Mouse (Mus musculus) neutrophil, adult 5-6 weeks (primary cell): Measurements from ENCODE around the gene Abcd1. TPM values are rescaled to one million over a fixed set of nuclear protein-coding genes. Genes with fewer than 3 reads are reported as not detected.

Experiments used
- ATAC-seq: fragments of 151-379, 151-347 bp; 2 replicates; pipeline ENCODE4 v1.8.0; 2017; ENCODE audit warnings: mild to moderate bottlenecking, moderate TSS enrichment; ENCODE audit not compliant: insufficient number of reproducible peaks, poor library complexity, low FRiP score, severe bottlenecking; ENCODE audit errors: extremely low read depth
- total RNA-seq: library from RNA; stranded (forward); fragments of 200-1000 nt; gene quantifications from 2 replicates; pipeline ENCODE4 v1.2.3, GENCODE M21; 2017

The Abcd1 gene
- total RNA-seq, result 29.6 and 31.7 TPM in 2 replicates

DNA sequence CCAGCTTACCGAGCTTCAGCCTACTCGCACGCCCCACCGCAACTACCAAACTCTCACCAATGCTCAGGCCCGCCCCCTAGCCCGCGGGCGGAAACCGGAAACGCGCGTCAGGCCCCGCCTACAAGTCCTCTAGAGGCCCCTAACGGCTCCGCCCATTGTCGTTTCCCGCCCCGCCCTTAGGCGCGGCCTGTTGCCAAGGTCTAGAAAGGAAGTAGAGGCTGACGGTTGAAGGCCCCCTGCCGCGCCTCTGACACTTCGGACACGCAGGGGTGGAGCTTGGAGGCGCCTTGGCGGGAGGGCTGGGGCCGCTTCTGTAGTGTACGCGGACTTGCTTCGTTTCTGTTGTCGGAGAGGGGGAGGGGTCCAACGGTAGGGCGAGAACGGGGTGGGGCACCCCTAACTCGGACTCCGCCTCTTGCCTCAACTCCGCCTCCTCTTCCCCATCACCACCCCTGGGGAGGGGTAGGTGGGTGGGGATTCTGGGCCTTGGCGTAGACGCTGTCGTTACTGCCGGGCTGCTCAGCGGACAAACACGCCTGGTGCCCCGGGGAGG lies at the start of gene Abcd1, which contains the start of gene Bcap31:
TSS of gene Abcd1 (plus strand) at position 489 of the 553 bp plus-strand sequence.
TSS of gene Bcap31 (minus strand) at position 67 of the 553 bp plus-strand sequence.
- ATAC-seq, result peak; percentile 82

DNA sequence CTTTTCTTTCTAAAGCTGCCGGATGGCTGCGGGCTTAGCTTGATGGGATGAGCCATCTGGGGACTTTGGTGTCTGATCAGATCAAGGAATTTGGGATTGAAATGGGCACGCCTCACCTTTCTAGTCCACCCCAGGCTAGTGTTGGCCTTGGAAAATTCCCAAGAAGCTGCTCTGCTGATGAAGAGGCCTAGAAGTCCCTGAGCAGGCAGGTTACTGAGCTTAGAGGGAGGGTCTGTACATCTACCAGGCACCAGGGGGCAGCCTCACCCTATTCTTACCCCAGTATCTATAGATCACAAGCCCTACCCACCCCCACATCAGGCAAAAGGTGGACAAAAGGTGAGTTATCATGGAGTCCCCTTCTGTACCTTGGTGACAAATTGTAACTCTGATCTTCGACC lies 44.4 kb upstream of the Abcd1 start:
- peak; percentile 74; the same call in 1 of the 2 replicates for ATAC-seq

GRCm38 (mm10) chrX:73672879-73673618 lies 43.3 kb upstream of the Abcd1 start, which contains the start of gene Slc6a8:
Slc6a8 (plus strand) TSS chrX:73673150.
- no peak for ATAC-seq

GRCm38 (mm10) chrX:73673619-73673967 lies 42.8 kb upstream of the Abcd1 start:
- no peak for ATAC-seq

DNA sequence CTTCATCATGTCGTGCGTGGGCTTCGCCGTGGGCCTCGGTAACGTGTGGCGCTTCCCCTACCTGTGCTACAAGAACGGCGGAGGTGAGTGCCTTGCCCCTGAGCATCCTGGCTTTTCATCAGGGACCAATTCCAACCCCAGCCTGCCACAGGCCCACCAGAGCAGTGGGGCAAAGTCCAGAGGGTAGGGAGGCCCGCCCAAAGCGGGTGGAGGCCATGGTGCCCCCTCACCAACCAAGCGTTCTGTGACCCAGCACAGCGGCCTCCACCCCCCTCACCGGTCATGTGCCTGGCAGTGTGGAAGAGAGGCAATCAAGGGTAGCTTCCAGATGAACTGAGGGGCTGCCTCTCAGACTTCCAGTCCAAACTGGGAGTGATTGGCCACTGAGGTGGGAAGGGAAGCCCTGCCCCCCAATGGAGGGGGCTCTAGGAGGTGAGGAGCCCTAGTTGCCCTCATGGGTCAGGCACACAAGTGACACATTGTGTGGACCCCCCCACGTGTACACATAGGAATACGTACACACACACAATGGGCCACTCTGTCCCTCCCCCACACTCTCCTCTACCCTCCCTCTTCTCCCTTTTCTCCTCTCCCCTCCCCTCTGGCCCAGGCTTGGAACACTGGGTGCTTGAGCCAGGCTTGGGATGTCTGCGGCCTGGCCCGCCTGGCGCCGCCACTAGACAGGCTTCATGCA lies 42.3 kb upstream of the Abcd1 start:
- no peak for ATAC-seq

DNA sequence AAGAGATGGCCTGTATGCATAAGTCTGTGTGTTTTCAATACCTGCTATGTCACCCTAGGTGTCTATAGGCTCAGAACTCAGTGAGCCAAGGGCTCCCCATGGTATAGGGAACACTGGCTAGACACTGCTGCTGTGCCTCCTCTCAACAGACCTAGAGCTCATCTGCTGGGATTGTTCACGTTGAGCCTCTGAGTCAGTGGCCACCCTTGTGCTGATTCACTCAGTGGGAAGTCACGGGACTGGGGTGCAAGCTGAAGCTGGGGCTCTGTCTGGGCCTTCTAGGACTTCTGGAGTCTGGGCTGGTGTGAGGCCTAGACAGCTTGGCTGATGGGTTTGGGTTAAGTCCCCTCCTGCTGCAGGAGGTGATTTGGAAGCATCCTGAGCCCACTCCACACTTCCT lies 41.2 kb upstream of the Abcd1 start:
- no peak for ATAC-seq

- no peak for ATAC-seq
These were observed 39.7 kb upstream of the Abcd1 start for GRCm38 (mm10) chrX:73676668-73677067.

GRCm38 (mm10) chrX:73684156-73684555 lies 32.2 kb upstream of the Abcd1 start:
- ATAC-seq, result no peak

- no peak for ATAC-seq
These were observed 31.4 kb upstream of the Abcd1 start for GRCm38 (mm10) chrX:73684978-73685377.

DNA sequence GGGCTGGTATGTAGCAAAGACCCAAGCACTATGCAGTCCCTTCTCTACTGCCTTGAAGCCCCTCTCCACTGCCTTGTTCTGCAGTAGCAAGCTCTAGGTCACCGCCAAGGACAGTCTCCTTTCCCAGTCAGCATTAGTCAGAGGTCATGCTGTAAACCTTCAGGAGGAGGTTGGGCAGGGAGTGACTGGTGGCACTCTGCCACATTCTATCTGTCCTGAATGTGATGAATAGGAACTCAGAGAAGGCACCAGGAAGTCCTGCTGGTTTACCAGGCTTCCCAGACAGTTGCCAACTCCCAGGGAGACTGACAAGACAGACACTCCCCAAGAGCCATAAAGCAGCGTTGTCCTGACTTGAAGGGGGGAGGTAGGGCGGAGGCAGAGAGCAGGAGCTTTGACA lies 30.8 kb upstream of the Abcd1 start:
- ATAC-seq, result no peak

GRCm38 (mm10) chrX:73690917-73691629 lies 25.3 kb upstream of the Abcd1 start:
- peak; percentile 61; the same call in 1 of the 2 replicates for ATAC-seq

DNA sequence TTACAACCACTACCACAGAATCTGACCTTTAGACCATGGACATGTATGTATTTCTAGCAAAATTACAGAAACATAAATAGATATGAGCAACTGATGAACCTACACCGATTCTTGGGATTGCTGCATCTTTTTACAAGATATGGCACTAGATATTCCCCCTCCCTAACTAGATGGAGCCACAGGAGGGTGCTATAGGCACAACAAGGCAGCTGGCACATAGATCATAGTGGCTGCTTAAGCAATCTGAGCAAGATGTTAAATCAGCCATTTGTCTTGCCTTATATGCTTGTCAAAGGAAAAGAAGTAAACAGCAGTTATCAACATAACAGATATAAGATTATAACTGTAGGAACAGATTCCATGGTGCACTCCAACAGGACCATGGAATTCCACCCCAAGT lies 15.9 kb upstream of the Abcd1 start:
- ATAC-seq, result no peak

DNA sequence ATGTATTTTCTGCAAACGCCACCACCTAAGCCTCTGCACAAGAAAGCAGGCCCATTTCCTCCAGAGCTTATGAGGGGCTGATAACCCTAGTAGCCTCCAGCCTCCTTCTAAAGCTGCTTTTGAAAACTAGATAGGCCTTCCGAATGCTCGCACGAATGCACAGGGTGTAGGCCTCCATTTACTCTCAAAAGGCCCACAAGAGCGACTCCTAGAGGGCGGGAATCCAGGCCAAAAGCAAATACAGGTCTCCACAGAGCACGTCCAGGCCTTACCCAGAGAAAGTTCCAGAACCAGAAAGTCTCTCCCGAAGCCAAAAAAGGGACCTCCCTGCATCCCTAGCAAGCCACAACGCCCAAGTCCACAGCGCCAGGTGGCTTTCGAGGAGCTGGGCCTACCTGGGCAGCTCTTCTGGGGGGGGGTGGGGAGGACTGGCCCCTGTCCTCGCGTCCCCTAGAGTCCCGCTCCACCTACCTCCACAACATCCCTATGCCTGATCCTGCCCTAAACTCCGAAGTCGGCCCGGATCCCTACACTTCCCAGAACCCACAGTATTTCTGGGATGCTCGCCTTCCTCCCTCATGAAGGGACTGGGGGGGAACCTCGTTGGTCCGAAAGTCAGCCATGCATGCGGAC lies 805 bp upstream of the Abcd1 start:
- ATAC-seq, result no peak

GRCm38 (mm10) chrX:73716709-73717545 lies 530 bp downstream of the Abcd1 start:
- ATAC-seq, result no peak

GRCm38 (mm10) chrX:73717667-73718066 lies 1.3 kb downstream of the Abcd1 start:
- no peak for ATAC-seq

DNA sequence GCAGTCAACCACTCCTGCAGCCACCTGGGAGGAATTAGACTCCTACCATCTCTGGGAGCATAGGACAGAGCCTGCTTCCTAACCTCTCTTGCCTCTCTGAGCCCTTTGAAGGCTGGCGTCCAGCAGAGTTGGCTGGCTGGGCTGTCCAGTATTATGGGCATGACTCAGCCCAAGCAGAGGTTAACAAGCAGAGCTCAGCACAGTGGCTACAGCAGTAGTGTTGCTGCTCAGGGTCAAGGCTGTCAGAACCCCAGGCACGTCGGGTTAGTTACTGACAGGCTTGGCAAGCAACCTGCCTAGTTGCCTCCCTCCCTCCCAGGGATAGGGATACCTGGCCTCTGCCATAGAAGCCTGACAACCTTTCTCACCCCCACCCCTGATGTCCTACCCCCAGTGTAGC lies 1.9 kb downstream of the Abcd1 start:
- no peak for ATAC-seq

- ATAC-seq, result peak; percentile 30; the same call in 1 of the 2 replicates
These were observed 2.4 kb downstream of the Abcd1 start for GRCm38 (mm10) chrX:73718686-73719362.

DNA sequence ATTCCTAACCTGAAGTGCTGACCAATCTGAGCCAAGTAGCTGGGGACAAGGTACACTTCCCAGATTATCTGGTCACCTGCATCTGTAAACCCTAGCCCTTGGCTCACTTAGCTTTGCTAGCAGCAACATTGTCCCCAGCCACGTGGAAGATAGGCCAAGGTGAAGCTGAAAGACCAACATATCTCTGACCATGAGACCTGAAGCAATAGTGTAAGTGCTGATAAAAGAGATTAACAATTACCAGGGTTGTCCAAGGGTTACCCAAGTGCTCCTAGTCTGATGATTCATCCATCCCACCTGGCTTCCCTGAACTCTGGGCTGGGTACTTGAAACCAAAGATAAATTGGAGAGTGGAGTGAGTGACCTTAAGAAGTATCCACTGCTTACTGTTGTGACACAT lies 14.5 kb downstream of the Abcd1 start:
- ATAC-seq, result no peak
